Mouse (Mus musculus) left cerebral cortex, postnatal 25 days (tissue): Measurements from ENCODE around the gene Vill. TPM values are rescaled to one million over a fixed set of nuclear protein-coding genes. Genes with fewer than 3 reads are reported as not detected.

Experiments
- DNase-seq, 2 experiments: peaks; one replicate each; pipeline ENCODE4 v3.0.0; 2022; ENCODE audit warnings: low spot score in 2 of 2, mixed read lengths in 1 of 2
- intact Hi-C: fragments of 180-260 bp; cut with DNase I; formaldehyde crosslinking; loops from one replicate; pipeline ENCODE4 v1.15.1; 2025
- microRNA-seq, 2 experiments: library from miRNA; unstranded; fragments of <30 nt; microRNA quantifications; one replicate each; pipeline ENCODE4 v1.2.0; 2022
- total RNA-seq, 2 experiments: library from RNA; stranded (reverse); gene quantifications; 2 replicates each; pipeline ENCODE4 v1.2.3; 2021

Vill gene
- total RNA-seq, 2 experiments from 2014 or later, result 3.3 to 6.0 TPM

- intact Hi-C loops, result no loop called here
- no peak for DNase-seq
Observed at GRCm38 (mm10) chr9:119094462-119095109, 42.0 kb downstream of the Vill start.

GRCm38 (mm10) chr9:119100177-119100898 is 47.8 kb downstream of the Vill start:
- DNase-seq, result peak in 1 of 2 experiments; percentile 69
- intact Hi-C loops, result loop anchor here (10.0 kb wide), 1 partner anchor 244 kb away; the partner anchor contains the start of gene Myd88

GRCm38 (mm10) chr9:119101992-119102782 is 49.6 kb downstream of the Vill start, which contains the start of gene Dlec1:
Gene Dlec1, plus strand, starts transcription at chr9:119102478.
- intact Hi-C loops, result loop anchor here (10.0 kb wide), 1 partner anchor 243 kb away; the partner anchor contains the start of gene Myd88
- peak; percentile 85 to 92 for DNase-seq

GRCm38 (mm10) chr9:119102783-119103113 is 50.2 kb downstream of the Vill start:
- no peak for DNase-seq
- intact Hi-C loops, result loop anchor here (10.0 kb wide), 1 partner anchor 242 kb away; the partner anchor contains the start of gene Myd88

GRCm38 (mm10) chr9:119107566-119107965 is 55.0 kb downstream of the Vill start:
- peak in 1 of 2 experiments; percentile 50 for DNase-seq
- intact Hi-C loops, result loop anchor here (10.0 kb wide), 1 partner anchor 237 kb away; the partner anchor contains the start of gene Myd88

GRCm38 (mm10) chr9:119109685-119110353 is 57.2 kb downstream of the Vill start:
- intact Hi-C loops, result loop anchor here (10.0 kb wide), 1 partner anchor 235 kb away; the partner anchor contains the start of gene Myd88

GRCm38 (mm10) chr9:119110640-119111039 is 58.1 kb downstream of the Vill start:
- DNase-seq, result no peak
- intact Hi-C loops, result no loop called here

More at GRCm38 (mm10) chr9:119109685-119110353, 57.2 kb downstream of the Vill start:
- DNase-seq, result no peak

GRCm38 (mm10) chr9:119114911-119115310 is 62.3 kb downstream of the Vill start:
- intact Hi-C loops, result no loop called here

GRCm38 (mm10) chr9:119119409-119120167 is 67.0 kb downstream of the Vill start:
- no peak for DNase-seq
- intact Hi-C loops, result no loop called here

More at GRCm38 (mm10) chr9:119114911-119115310, 62.3 kb downstream of the Vill start:
- no peak for DNase-seq

- intact Hi-C loops, result no loop called here
- DNase-seq, result no peak
Observed at GRCm38 (mm10) chr9:119120168-119120560, 67.6 kb downstream of the Vill start.

Small RNA genes within 50 kb of the gene (microRNA-seq; reads per million reads assigned to microRNA genes)
- gene Mir26a-1, result 5.9 to 8.4 reads per million in 2 experiments

Other genes starting within 250 kb of the Vill start
- gene Ctdspl, start 126.3 kb upstream of the Vill start, total RNA-seq, result 10 to 100 TPM; 31.9 to 38.7 TPM
- gene Plcd1, start 40.7 kb downstream of the Vill start, total RNA-seq, result 10 to 100 TPM in 1 of 2 experiments, 1 to 10 TPM in 1; 9.7 to 10.8 TPM
- 1 to 10 TPM; 2.5 to 4.4 TPM for gene Dlec1, start 49.7 kb downstream of the Vill start, total RNA-seq
- gene Acaa1b, start 104.3 kb downstream of the Vill start, total RNA-seq, result 1 to 10 TPM; 1.3 to 1.9 TPM
- not detected for gene Gm47289, start 106.4 kb downstream of the Vill start, total RNA-seq
- gene Slc22a13, start 156.3 kb downstream of the Vill start, total RNA-seq, result not detected